Mouse (Mus musculus): ENCODE measurements around the gene Ap3b2.

DNA sequence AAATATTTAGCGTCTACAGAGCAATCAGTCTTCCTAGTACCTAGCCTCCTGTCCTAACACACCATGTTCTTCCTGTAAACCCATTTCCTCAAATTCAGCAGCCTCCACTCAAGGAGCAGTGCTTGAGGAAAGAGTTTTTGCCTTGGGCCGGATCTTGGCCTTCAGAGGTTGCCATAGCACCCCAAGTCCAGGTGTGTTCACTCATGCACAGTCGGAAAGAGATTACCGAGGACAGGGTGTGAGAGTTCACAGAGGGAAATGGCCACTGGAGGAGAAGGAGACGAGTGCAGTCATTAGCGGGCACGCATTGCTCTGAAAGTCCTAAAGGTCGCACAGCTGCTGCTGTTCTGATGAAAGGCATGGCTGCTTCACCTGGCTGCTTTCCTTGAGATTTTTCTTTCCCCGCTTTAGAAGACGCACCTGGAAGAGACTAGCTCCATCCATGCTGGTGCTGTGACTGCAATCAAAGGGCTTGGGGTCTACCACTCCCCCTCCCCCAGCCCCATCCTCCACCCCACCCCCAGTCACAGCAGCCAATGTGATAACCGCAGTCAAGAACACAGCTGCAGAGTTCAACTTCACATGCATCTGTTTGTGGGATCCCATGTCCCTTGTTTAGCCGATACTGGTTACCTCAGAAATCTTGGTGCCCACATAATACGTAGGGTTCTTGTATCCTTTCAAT is 21.3 kb upstream of the Ap3b2 start:
- TF ChIP-seq CTCF (IDR thresholded peaks at IDR 0.05; ENCODE audit: control insufficient read depth, insufficient read depth, insufficient replicate concordance, low read depth, low read length) (no peak), POLR2A (IDR thresholded peaks at IDR 0.05; ENCODE audit: control insufficient read depth, low read depth, low read length) (no peak)
